Mouse (Mus musculus) left cerebral cortex, adult 11 months (tissue): ENCODE measurements at regions not wholly inside any gene's neighbourhood (a gene's known extent, or its start where the extent isn't known, plus 50 kb on each side); places are given as distances from the start of the nearest gene placed in this dataset.
A peak's percentile ranks its signal among the peaks of the same experiment; 100 is the strongest.

Source experiments
- DNase-seq: peaks from one replicate; pipeline ENCODE4 v3.0.0; 2022; ENCODE audit warnings: low spot score

DNA sequence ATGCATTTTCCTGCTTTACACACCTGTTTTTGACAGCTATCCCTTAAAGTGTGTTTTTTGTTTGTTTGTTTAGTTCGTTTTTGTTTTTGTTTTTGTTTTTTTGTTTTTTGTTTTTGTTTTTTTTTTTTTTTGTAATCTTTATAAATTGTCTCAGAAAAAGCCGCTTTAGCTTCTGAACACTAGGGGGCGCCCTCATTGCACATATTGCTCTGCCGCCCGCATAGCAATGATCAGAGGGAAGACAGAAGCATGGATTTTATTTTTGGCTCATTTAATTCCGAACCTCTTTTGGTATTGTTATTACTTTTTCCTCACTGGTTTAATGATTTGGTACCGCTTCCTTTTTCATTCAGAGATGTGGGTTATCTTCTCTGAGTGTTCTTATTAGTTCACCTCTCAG is 569.9 kb upstream of the Gm10800 start:
- peak; percentile 0 for DNase-seq
